Mouse (Mus musculus): Measurements from ENCODE around the gene Cdkn2aipnl.

Gene Cdkn2aipnl

GRCm38 (mm10) chr11:51967443-51968401, at the start of gene Cdkn2aipnl:
Cdkn2aipnl (plus strand) TSS chr11:51967661.
- peak; percentile 97 for DNase-seq (ENCODE audit: low spot score)

GRCm38 (mm10) chr11:51917951-51918350, 49.5 kb upstream of the Cdkn2aipnl start:
- DNase-seq (ENCODE audit: low spot score) = no peak

- DNase-seq (ENCODE audit: low spot score) = no peak
These were observed 48.9 kb upstream of the Cdkn2aipnl start for GRCm38 (mm10) chr11:51918576-51918975.

- no peak for DNase-seq (ENCODE audit: low spot score)
These were observed 45.9 kb upstream of the Cdkn2aipnl start for GRCm38 (mm10) chr11:51921355-51922125.

- DNase-seq (ENCODE audit: low spot score) = no peak
These were observed 45.0 kb upstream of the Cdkn2aipnl start for GRCm38 (mm10) chr11:51922421-51922841.

GRCm38 (mm10) chr11:51925595-51925994, 41.9 kb upstream of the Cdkn2aipnl start:
- no peak for DNase-seq (ENCODE audit: low spot score)

GRCm38 (mm10) chr11:51926385-51926784, 41.1 kb upstream of the Cdkn2aipnl start:
- DNase-seq (ENCODE audit: low spot score) = no peak

- DNase-seq (ENCODE audit: low spot score) = no peak
These were observed 40.4 kb upstream of the Cdkn2aipnl start for GRCm38 (mm10) chr11:51927106-51927505.

- DNase-seq (ENCODE audit: low spot score) = no peak
These were observed 36.3 kb upstream of the Cdkn2aipnl start for GRCm38 (mm10) chr11:51931138-51931537.

- DNase-seq (ENCODE audit: low spot score) = no peak
These were observed 35.7 kb upstream of the Cdkn2aipnl start for GRCm38 (mm10) chr11:51931790-51932189.

- DNase-seq (ENCODE audit: low spot score) = no peak
These were observed 33.2 kb upstream of the Cdkn2aipnl start for GRCm38 (mm10) chr11:51934230-51934629.

- DNase-seq (ENCODE audit: low spot score) = no peak
These were observed 31.6 kb upstream of the Cdkn2aipnl start for GRCm38 (mm10) chr11:51935636-51936434.

GRCm38 (mm10) chr11:51937361-51937781, 30.1 kb upstream of the Cdkn2aipnl start:
- DNase-seq (ENCODE audit: low spot score) = no peak

GRCm38 (mm10) chr11:51938817-51939589, 28.5 kb upstream of the Cdkn2aipnl start:
- no peak for DNase-seq (ENCODE audit: low spot score)

GRCm38 (mm10) chr11:51939590-51939955, 27.9 kb upstream of the Cdkn2aipnl start:
- DNase-seq (ENCODE audit: low spot score) = no peak

- DNase-seq (ENCODE audit: low spot score) = no peak
These were observed 26.9 kb upstream of the Cdkn2aipnl start for GRCm38 (mm10) chr11:51940511-51940955.

- DNase-seq (ENCODE audit: low spot score) = peak; percentile 59
These were observed 24.6 kb upstream of the Cdkn2aipnl start for GRCm38 (mm10) chr11:51942602-51943499.

- no peak for DNase-seq (ENCODE audit: low spot score)
These were observed 24.0 kb upstream of the Cdkn2aipnl start for GRCm38 (mm10) chr11:51943500-51943841.

- no peak for DNase-seq (ENCODE audit: low spot score)
These were observed 23.2 kb upstream of the Cdkn2aipnl start for GRCm38 (mm10) chr11:51944239-51944638.

- no peak for DNase-seq (ENCODE audit: low spot score)
These were observed 21.9 kb upstream of the Cdkn2aipnl start for GRCm38 (mm10) chr11:51945548-51945947.
